Mouse (Mus musculus) MEL (cell line): ENCODE measurements around the gene Srd5a3.

Experiments
- BHLHE40 ChIP-seq: IDR thresholded peaks from 2 replicates; pipeline ENCODE4 v1.6.1; 2012; ENCODE audit warnings: low read depth, mild to moderate bottlenecking, inconsistent platforms, low read length, improper control_type of control experiment, borderline replicate concordance
- CTCF ChIP-seq, 3 experiments: IDR thresholded peaks in 2 of 3; conservative IDR thresholded peaks in 1 of 3; 2 replicates each; pipeline ENCODE4 v1.5.1; 2011 to 2012; ENCODE audit warnings: low read length in 3 of 3, low read depth in 2 of 3, mild to moderate bottlenecking in 2 of 3, improper control_type of control experiment in 1 of 3, inconsistent platforms in 1 of 3, mixed read lengths in 1 of 3, moderate library complexity in 1 of 3; ENCODE audit not compliant: control insufficient read depth in 1 of 3, insufficient read depth in 1 of 3, poor library complexity in 1 of 3, severe bottlenecking in 1 of 3
- POLR2AphosphoS2 ChIP-seq: IDR thresholded peaks from 2 replicates; pipeline ENCODE4 v1.6.1; 2011; ENCODE audit warnings: low read length, improper control_type of control experiment
- TCF12 ChIP-seq: IDR thresholded peaks from 2 replicates; pipeline ENCODE4 v1.6.1; 2014; ENCODE audit warnings: low read depth, mild to moderate bottlenecking, inconsistent platforms, low read length, improper control_type of control experiment, moderate library complexity

DNA sequence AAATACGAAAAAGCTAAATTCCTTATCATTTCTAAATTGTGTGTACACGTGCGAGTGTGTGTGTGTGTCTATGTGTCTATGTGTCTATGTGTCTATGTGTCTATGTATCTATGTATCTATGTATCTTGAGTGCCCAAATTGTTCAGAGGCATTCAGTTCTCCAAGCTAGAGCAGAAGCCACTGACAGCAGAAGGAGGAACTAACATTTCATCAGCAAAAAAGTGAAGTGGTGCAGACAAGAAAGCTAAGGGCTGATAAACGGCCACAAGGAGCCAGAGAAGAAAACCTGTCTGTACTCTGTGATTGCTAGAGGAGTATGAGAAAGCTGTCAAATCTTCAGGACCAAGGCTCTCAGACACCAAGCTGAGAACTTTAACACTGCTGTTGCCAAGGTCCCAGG lies 8.1 kb upstream of the Srd5a3 start:
- TF ChIP-seq POLR2AphosphoS2: no peak
- no peak for TF ChIP-seq CTCF (IDR thresholded peaks at IDR 0.05 in 2 of 3, conservative IDR thresholded peaks at IDR 0.05 in 1 of 3; ENCODE audit: control insufficient read depth in 1 of 3, insufficient read depth in 1 of 3, low read depth in 2 of 3, low read length in 3 of 3, poor library complexity in 1 of 3, severe bottlenecking in 1 of 3)
- TF ChIP-seq TCF12: no peak
- no peak for TF ChIP-seq BHLHE40
